Mouse (Mus musculus) testis, adult 2 months (tissue): ENCODE measurements around the gene Usp38.

Source experiments
- CTCF ChIP-seq: fragments of 200-500 bp; IDR thresholded peaks from 2 replicates; pipeline ENCODE4 v1.5.1; 2012; ENCODE audit warnings: low read depth, mild to moderate bottlenecking, inconsistent platforms, low read length, moderate library complexity; ENCODE audit not compliant: control insufficient read depth, insufficient read depth, insufficient replicate concordance
- POLR2A ChIP-seq: fragments of 200-500 bp; IDR thresholded peaks from 2 replicates; pipeline ENCODE4 v1.6.1; 2012; ENCODE audit warnings: low read depth, mild to moderate bottlenecking, inconsistent platforms, low read length, moderate library complexity; ENCODE audit not compliant: control insufficient read depth

- TF ChIP-seq POLR2A (peak; percentile 95; the same call in 1 of the 2 replicates), CTCF (no peak)
Observed at GRCm38 (mm10) chr8:81014789-81015699, at the start of gene Usp38.
